Mouse (Mus musculus) embryonic fibroblast, embryonic 13.5 days (primary cell): ENCODE measurements around the gene Hint2. TPM values are rescaled to one million over a fixed set of nuclear protein-coding genes. Genes with fewer than 3 reads are reported as not detected.

Source experiments
- H3K27ac ChIP-seq: 2 replicates; pipeline ENCODE4 v1.5.1; 2012; ENCODE audit warnings: low read length, control low read depth, inconsistent platforms; ENCODE audit not compliant: insufficient read depth
- H3K4me1 ChIP-seq: 2 replicates; pipeline ENCODE4 v1.6.1; 2011; ENCODE audit warnings: low read length; ENCODE audit not compliant: control insufficient read depth, insufficient read depth
- H3K4me3 ChIP-seq: 2 replicates; pipeline ENCODE4 v1.5.1; 2011; ENCODE audit warnings: mild to moderate bottlenecking, control low read depth, low read length; ENCODE audit not compliant: insufficient read depth
- CTCF ChIP-seq: IDR thresholded peaks from 2 replicates; pipeline ENCODE4 v1.5.1; 2011; ENCODE audit warnings: mild to moderate bottlenecking, control low read depth, low read length, moderate library complexity, borderline replicate concordance; ENCODE audit not compliant: insufficient read depth
- POLR2A ChIP-seq: IDR thresholded peaks from 2 replicates; pipeline ENCODE4 v1.6.1; 2011; ENCODE audit warnings: low read depth, mild to moderate bottlenecking, control low read depth, low read length, moderate library complexity
- polyA plus RNA-seq: library from polyadenylated mRNA; stranded (reverse); fragments of >200 nt; gene quantifications from 2 replicates; pipeline ENCODE4 v1.2.4, GENCODE M21; 2011; ENCODE audit warnings: low read depth; ENCODE audit not compliant: missing spikeins, insufficient read length

The Hint2 gene
- polyA plus RNA-seq, 1 experiment: 27.9 TPM

DNA sequence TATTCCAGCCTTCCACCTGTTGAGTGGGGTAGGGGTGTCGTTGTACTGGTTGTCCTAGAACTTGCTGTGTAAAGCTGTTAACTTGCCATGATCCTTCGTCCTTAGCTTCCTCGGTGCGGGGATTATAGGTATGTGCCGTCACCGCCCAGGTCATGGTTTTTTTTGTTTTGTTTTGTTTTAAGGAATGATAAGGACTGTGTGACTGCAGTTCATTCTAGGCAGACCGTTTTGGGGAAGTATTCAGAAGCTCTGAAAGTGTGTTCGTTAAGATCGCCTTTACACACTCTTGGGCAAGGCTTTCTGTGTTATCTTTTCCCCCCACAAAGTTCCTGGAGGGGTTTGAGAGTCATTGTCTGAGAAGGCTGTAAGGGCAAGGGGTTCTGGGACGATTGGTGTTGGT is 43.7 kb downstream of the Hint2 start:
- Histone ChIP-seq H3K4me3 (no peak overlapping the region), H3K27ac (no peak overlapping the region), H3K4me1 (no peaks in the 10 kb centered on the region)
- TF ChIP-seq CTCF (no peak), POLR2A (no peak)

DNA sequence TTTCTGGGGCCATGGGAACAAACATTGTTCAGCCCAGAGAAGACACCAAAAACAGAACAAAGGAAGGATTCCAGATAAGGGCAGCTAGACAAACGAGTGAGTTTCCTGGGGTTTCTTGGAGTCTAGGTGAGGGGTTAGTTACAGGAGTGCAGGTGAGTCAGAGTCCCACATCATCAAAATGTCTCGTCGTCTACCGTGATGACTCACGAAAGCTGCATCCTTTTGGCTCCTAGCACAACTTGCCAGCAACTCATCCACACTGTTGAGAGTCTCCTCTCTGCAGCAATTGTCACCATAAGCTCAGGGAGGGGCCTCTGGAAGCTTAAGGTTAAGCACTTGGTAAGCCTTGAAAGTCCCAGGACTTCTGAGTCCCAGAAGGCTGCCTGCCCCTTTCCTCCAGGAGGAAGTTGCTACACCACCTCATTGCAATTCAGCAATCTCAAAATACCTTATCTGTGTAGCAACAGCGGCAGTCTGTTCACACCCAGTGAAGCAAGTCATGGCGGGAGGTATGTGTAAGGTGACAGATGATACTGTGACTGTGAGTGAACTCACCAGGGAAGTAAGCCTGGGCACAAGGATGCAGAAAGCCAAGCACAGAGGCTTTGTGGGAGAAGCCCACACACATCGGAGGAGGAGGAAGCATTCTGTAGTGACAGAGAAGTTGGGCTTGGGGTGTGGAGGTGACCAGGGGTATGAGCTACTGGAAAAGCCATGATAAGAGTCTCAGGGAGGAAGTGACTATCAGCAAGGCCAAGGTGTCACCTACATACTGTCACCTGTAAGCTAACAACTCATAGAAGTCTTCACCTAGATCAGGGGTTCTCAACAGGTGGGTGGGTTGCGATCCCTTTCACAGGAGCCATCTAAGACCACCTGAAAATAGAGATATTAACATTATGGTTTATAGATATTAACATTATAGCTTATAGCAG is 51.2 kb downstream of the Hint2 start:
- H3K27ac ChIP-seq: no peak overlapping the region
- no peak overlapping the region for H3K4me3 ChIP-seq
- H3K4me1 ChIP-seq: peaks cover 6% of the 10 kb centered on the region; the same call in 1 of the 2 replicates
- TF ChIP-seq POLR2A: no peak
- TF ChIP-seq CTCF: no peak

Other genes with a start within 250 kb of the Hint2 start
- not detected in 2 replicates for gene Fam166b, start 227.3 kb downstream of the Hint2 start, polyA plus RNA-seq
- 28.6 and 33.4 TPM in 2 replicates for gene Tesk1, start 214.5 kb downstream of the Hint2 start, polyA plus RNA-seq
- 3.8 TPM in 1 of 2 replicates, not detected in the other for gene Cd72, start 201.8 kb downstream of the Hint2 start, polyA plus RNA-seq
- gene Sit1, start 172.7 kb downstream of the Hint2 start, polyA plus RNA-seq: not detected in 2 replicates
- gene Ccdc107, start 163.6 kb downstream of the Hint2 start, polyA plus RNA-seq: 32.5 and 39.2 TPM in 2 replicates
- gene Arhgef39, start 156.8 kb downstream of the Hint2 start, polyA plus RNA-seq: 5.4 and 12.8 TPM in 2 replicates
- 0.48 and 2.0 TPM in 2 replicates for gene Car9, start 149.5 kb downstream of the Hint2 start, polyA plus RNA-seq
- 722 and 1,110 TPM in 2 replicates for gene Tpm2, start 132.7 kb downstream of the Hint2 start, polyA plus RNA-seq
- gene Creb3, start 94.1 kb downstream of the Hint2 start, polyA plus RNA-seq: 72.4 and 89.0 TPM in 2 replicates
- 291 and 380 TPM in 2 replicates for gene Tln1, start 93.8 kb downstream of the Hint2 start, polyA plus RNA-seq
- gene Rgp1, start 77.8 kb downstream of the Hint2 start, polyA plus RNA-seq: 34.6 and 45.4 TPM in 2 replicates
- gene Gba2, start 77.6 kb downstream of the Hint2 start, polyA plus RNA-seq: 4.5 and 7.6 TPM in 2 replicates
- not detected in 2 replicates for gene Msmp, start 72.0 kb downstream of the Hint2 start, polyA plus RNA-seq
- 60.0 and 62.1 TPM in 2 replicates for gene Npr2, start 24.5 kb downstream of the Hint2 start, polyA plus RNA-seq
- not detected in 2 replicates for gene Spag8, start 2.9 kb downstream of the Hint2 start, polyA plus RNA-seq
- 5.2 and 7.4 TPM in 2 replicates for gene Tmem8b, start 12.5 kb upstream of the Hint2 start, polyA plus RNA-seq
- 0.62 and 0.67 TPM in 2 replicates for gene Fam221b, start 12.7 kb upstream of the Hint2 start, polyA plus RNA-seq
- not detected in 2 replicates for gene Olfr70, start 44.3 kb upstream of the Hint2 start, polyA plus RNA-seq
- gene Olfr71, start 53.8 kb upstream of the Hint2 start, polyA plus RNA-seq: not detected in 2 replicates
- gene Hrct1, start 70.7 kb upstream of the Hint2 start, polyA plus RNA-seq: 0.33 and 0.35 TPM in 2 replicates
- gene Spaar, start 73.6 kb upstream of the Hint2 start, polyA plus RNA-seq: not detected in 2 replicates
- gene Olfr159, start 114.5 kb upstream of the Hint2 start, polyA plus RNA-seq: not detected in 2 replicates
- not detected in 2 replicates for gene Olfr156, start 167.4 kb upstream of the Hint2 start, polyA plus RNA-seq
- not detected in 2 replicates for gene Olfr157, start 183.7 kb upstream of the Hint2 start, polyA plus RNA-seq
- gene Olfr155, start 195.1 kb upstream of the Hint2 start, polyA plus RNA-seq: not detected in 2 replicates
- gene Reck, start 219.1 kb upstream of the Hint2 start, polyA plus RNA-seq: 18.5 and 25.1 TPM in 2 replicates